Mouse (Mus musculus) C2C12 (cell line): ENCODE data around the gene Mbd6.

ENCODE experiments used
- CTCF ChIP-seq: IDR thresholded peaks from one replicate; pipeline ENCODE4 v1.5.1; 2011; ENCODE audit not compliant: control insufficient read depth, insufficient read depth, insufficient read length
- USF1 ChIP-seq: IDR thresholded peaks from one replicate; pipeline ENCODE4 v1.6.1; 2011; ENCODE audit warnings: low read depth, mild to moderate bottlenecking, control low read depth, moderate library complexity

GRCm38 (mm10) chr10:127284724-127285500 lies 3.9 kb downstream of the Mbd6 start:
- TF ChIP-seq CTCF (no peak), USF1 (no peak)
